Mouse (Mus musculus) embryonic facial prominence, embryonic 11.5 days (tissue): ENCODE results near the gene Efna4. TPM values are rescaled to one million over a fixed set of nuclear protein-coding genes. Genes with fewer than 3 reads are reported as not detected.

Source experiments
- ATAC-seq: fragments of 200-750 bp; cut with Nextera tagmentation; replicated peaks from 2 replicates; pipeline ENCODE4 v1.8.0; 2017; ENCODE audit warnings: low read depth; ENCODE audit not compliant: insufficient number of reproducible peaks, low FRiP score, low TSS enrichment
- DNase-seq: peaks from one replicate; pipeline ENCODE4 v3.0.0-alpha.2; 2015; ENCODE audit warnings: low spot score
- H3K27ac ChIP-seq: fragments of 300-500 bp; sonication (generic); replicated peaks from 2 replicates; pipeline ENCODE4 v1.5.1; 2014; ENCODE audit warnings: mild to moderate bottlenecking, low read depth, low read length, control low read depth
- H3K27me3 ChIP-seq: fragments of 300-500 bp; sonication (generic); 2 replicates; pipeline ENCODE4 v1.6.1; 2014; ENCODE audit warnings: mild to moderate bottlenecking, low read length, moderate library complexity, mixed read lengths; ENCODE audit not compliant: control insufficient read depth, insufficient read depth
- H3K36me3 ChIP-seq: fragments of 300-500 bp; sonication (generic); replicated peaks from 2 replicates; pipeline ENCODE4 v1.6.1; 2014; ENCODE audit warnings: low read depth, mild to moderate bottlenecking, low read length, moderate library complexity, mixed read lengths; ENCODE audit not compliant: control insufficient read depth, insufficient read depth
- H3K4me1 ChIP-seq: fragments of 300-500 bp; sonication (generic); 2 replicates; pipeline ENCODE4 v1.6.1; 2014; ENCODE audit warnings: low read length, mixed read lengths; ENCODE audit not compliant: control insufficient read depth, insufficient read depth
- H3K4me2 ChIP-seq: fragments of 300-500 bp; sonication (generic); 2 replicates; pipeline ENCODE4 v1.6.1; 2014; ENCODE audit warnings: low read depth, mild to moderate bottlenecking, control low read depth, low read length, moderate library complexity
- H3K4me3 ChIP-seq: fragments of 300-500 bp; sonication (generic); 2 replicates; pipeline ENCODE4 v1.5.1; 2014; ENCODE audit warnings: low read depth, low read length, control low read depth
- H3K9ac ChIP-seq: fragments of 300-500 bp; sonication (generic); replicated peaks from 2 replicates; pipeline ENCODE4 v1.6.1; 2014; ENCODE audit warnings: mild to moderate bottlenecking, control low read depth, low read length
- H3K9me3 ChIP-seq: fragments of 300-500 bp; sonication (generic); replicated peaks from 2 replicates; pipeline ENCODE4 v1.6.1; 2016; ENCODE audit warnings: mild to moderate bottlenecking, low read length, inconsistent platforms, mixed read lengths; ENCODE audit not compliant: control insufficient read depth
- WGBS: fragments of 180-500 bp; shearing (Covaris S2); extraction: QIAGEN DNeasy Blood & Tissue Kit; methylation state at CpG from one replicate; pipeline ENCODE4 v1.1.7; 2014; 5-methylcytosine and 5-hydroxymethylcytosine counted together
- polyA plus RNA-seq: library from polyadenylated mRNA; unstranded; fragments of >200 nt; fragmentation: Nextera tagmentation; extraction: Ambion mirVana; gene quantifications from 2 replicates; pipeline ENCODE4 v1.2.1, GENCODE M21; 2014

Efna4 gene
- polyA plus RNA-seq, 1 experiment from 2014 or later = 39.5 TPM

GRCm38 (mm10) chr3:89293247-89293918, 44.4 kb downstream of the Efna4 start:
- no peaks in the 10 kb centered on the region for H3K4me1 ChIP-seq
- no peaks in the 10 kb centered on the region; the same call in 1 of the 2 replicates for H3K36me3 ChIP-seq
- no peak overlapping the region for H3K4me3 ChIP-seq
- no peaks in the 10 kb centered on the region for H3K9me3 ChIP-seq
- H3K9ac ChIP-seq = no peak overlapping the region
- H3K27me3 ChIP-seq = no peaks in the 10 kb centered on the region
- ATAC-seq (no peak), DNase-seq (no peak)
- H3K27ac ChIP-seq = no peak overlapping the region
- H3K4me2 ChIP-seq = no peak overlapping the region
- 93% methylated on average over 11 of the region's 11 CpGs for WGBS

GRCm38 (mm10) chr3:89292303-89292702, 45.5 kb downstream of the Efna4 start:
- no peak overlapping the region for H3K27ac ChIP-seq
- no peaks in the 10 kb centered on the region for H3K4me1 ChIP-seq
- H3K4me3 ChIP-seq = no peak overlapping the region
- H3K4me2 ChIP-seq = no peak overlapping the region
- DNase-seq (no peak), ATAC-seq (no peak)
- H3K9me3 ChIP-seq = no peaks in the 10 kb centered on the region
- 86% methylated on average over 5 of the region's 5 CpGs for WGBS
- no peaks in the 10 kb centered on the region; the same call in 1 of the 2 replicates for H3K36me3 ChIP-seq
- no peak overlapping the region for H3K9ac ChIP-seq
- no peaks in the 10 kb centered on the region for H3K27me3 ChIP-seq

- H3K27me3 ChIP-seq = no peaks in the 10 kb centered on the region
- H3K4me2 ChIP-seq = no peak overlapping the region
- no peak for ATAC-seq
- WGBS = 75% methylated on average over 10 of the region's 10 CpGs
- H3K27ac ChIP-seq = no peak overlapping the region
- H3K9me3 ChIP-seq = no peaks in the 10 kb centered on the region
- H3K4me3 ChIP-seq = no peak overlapping the region
- no peaks in the 10 kb centered on the region; the same call in 1 of the 2 replicates for H3K36me3 ChIP-seq
- H3K9ac ChIP-seq = no peak overlapping the region
- H3K4me1 ChIP-seq = no peaks in the 10 kb centered on the region
- no peak for DNase-seq
Observed at GRCm38 (mm10) chr3:89291874-89292273, 46.0 kb downstream of the Efna4 start.

GRCm38 (mm10) chr3:89288503-89288928, 49.3 kb downstream of the Efna4 start:
- Histone ChIP-seq H3K4me3 (no peak overlapping the region), H3K4me2 (no peak overlapping the region), H3K4me1 (no peaks in the 10 kb centered on the region), H3K27ac (no peak overlapping the region), H3K27me3 (no peaks in the 10 kb centered on the region), H3K9me3 (no peaks in the 10 kb centered on the region), H3K36me3 (no peaks in the 10 kb centered on the region; the same call in 1 of the 2 replicates), H3K9ac (no peak overlapping the region)
- no peak for ATAC-seq
- DNase-seq = no peak
- 39% methylated on average over 7 of the region's 7 CpGs for WGBS

GRCm38 (mm10) chr3:89287286-89287685, 50.5 kb downstream of the Efna4 start:
- 43% methylated on average over 5 of the region's 5 CpGs for WGBS
- Histone ChIP-seq H3K27ac (no peak overlapping the region), H3K9me3 (no peaks in the 10 kb centered on the region), H3K9ac (no peak overlapping the region), H3K27me3 (no peaks in the 10 kb centered on the region), H3K4me3 (no peak overlapping the region), H3K4me1 (no peaks in the 10 kb centered on the region), H3K36me3 (no peaks in the 10 kb centered on the region; the same call in 1 of the 2 replicates), H3K4me2 (no peak overlapping the region)
- ATAC-seq (no peak), DNase-seq (no peak)

GRCm38 (mm10) chr3:89285526-89285925, 52.3 kb downstream of the Efna4 start:
- Histone ChIP-seq H3K27me3 (peaks cover 1% of the 10 kb centered on the region; the same call in 1 of the 2 replicates), H3K9me3 (no peaks in the 10 kb centered on the region), H3K9ac (no peak overlapping the region), H3K4me3 (no peak overlapping the region), H3K4me2 (no peak overlapping the region), H3K36me3 (no peaks in the 10 kb centered on the region), H3K4me1 (no peaks in the 10 kb centered on the region), H3K27ac (no peak overlapping the region)
- 36% methylated on average over 2 of the region's 2 CpGs for WGBS
- DNase-seq (no peak), ATAC-seq (no peak)

GRCm38 (mm10) chr3:89284261-89284660, 53.6 kb downstream of the Efna4 start:
- Histone ChIP-seq H3K4me3 (no peak overlapping the region), H3K9me3 (no peaks in the 10 kb centered on the region), H3K27ac (no peak overlapping the region), H3K27me3 (peaks cover 5% of the 10 kb centered on the region), H3K4me1 (peaks cover 6% of the 10 kb centered on the region; the same call in 1 of the 2 replicates), H3K4me2 (no peak overlapping the region), H3K9ac (no peak overlapping the region), H3K36me3 (no peaks in the 10 kb centered on the region)
- no peak for ATAC-seq
- 82% methylated on average over 3 of the region's 3 CpGs for WGBS
- no peak for DNase-seq
